Mouse (Mus musculus) embryonic facial prominence, embryonic 10.5 days (tissue): ENCODE measurements around the gene Smyd4. TPM values are rescaled to one million over a fixed set of nuclear protein-coding genes. Genes with fewer than 3 reads are reported as not detected.
"Not testable (repeated sequence)": the region's sequence is repeated elsewhere in the genome, so short reads cannot be mapped to it uniquely, and the experiment has no call there.

ENCODE experiments used
- DNase-seq: peaks from one replicate; pipeline ENCODE4 v3.0.0-alpha.2; 2017; ENCODE audit warnings: low spot score
- H3K27ac ChIP-seq: fragments of 300-500 bp; sonication (generic); replicated peaks from 2 replicates; pipeline ENCODE4 v1.5.1; 2016; ENCODE audit warnings: mild to moderate bottlenecking
- H3K27me3 ChIP-seq: fragments of 300-500 bp; sonication (generic); replicated peaks from 2 replicates; pipeline ENCODE4 v1.6.1; 2016; ENCODE audit warnings: low read depth, mild to moderate bottlenecking; ENCODE audit not compliant: poor library complexity, severe bottlenecking
- H3K36me3 ChIP-seq: fragments of 300-500 bp; sonication (generic); replicated peaks from 2 replicates; pipeline ENCODE4 v1.6.1; 2016; ENCODE audit warnings: mild to moderate bottlenecking, moderate library complexity
- H3K4me1 ChIP-seq: fragments of 300-500 bp; sonication (generic); 2 replicates; pipeline ENCODE4 v1.6.1; 2016
- H3K4me3 ChIP-seq: fragments of 300-500 bp; sonication (generic); 2 replicates; pipeline ENCODE4 v1.5.1; 2016; ENCODE audit warnings: mild to moderate bottlenecking, moderate library complexity
- H3K9me3 ChIP-seq: fragments of 300-500 bp; sonication (generic); 2 replicates; pipeline ENCODE4 v1.6.1; 2016; ENCODE audit warnings: mild to moderate bottlenecking
- WGBS: fragments of 180-500 bp; shearing (Covaris S2); methylation state at CpG from one replicate; pipeline ENCODE4 v1.1.7; 2016; 5-methylcytosine and 5-hydroxymethylcytosine counted together
- polyA plus RNA-seq: library from polyadenylated mRNA; unstranded; fragments of >200 nt; fragmentation: Nextera tagmentation; extraction: Ambion mirVana; gene quantifications from 2 replicates; pipeline ENCODE4 v1.2.1, GENCODE M21; 2016

The Smyd4 gene
- polyA plus RNA-seq, 1 experiment from 2014 or later = 18.2 TPM

DNA sequence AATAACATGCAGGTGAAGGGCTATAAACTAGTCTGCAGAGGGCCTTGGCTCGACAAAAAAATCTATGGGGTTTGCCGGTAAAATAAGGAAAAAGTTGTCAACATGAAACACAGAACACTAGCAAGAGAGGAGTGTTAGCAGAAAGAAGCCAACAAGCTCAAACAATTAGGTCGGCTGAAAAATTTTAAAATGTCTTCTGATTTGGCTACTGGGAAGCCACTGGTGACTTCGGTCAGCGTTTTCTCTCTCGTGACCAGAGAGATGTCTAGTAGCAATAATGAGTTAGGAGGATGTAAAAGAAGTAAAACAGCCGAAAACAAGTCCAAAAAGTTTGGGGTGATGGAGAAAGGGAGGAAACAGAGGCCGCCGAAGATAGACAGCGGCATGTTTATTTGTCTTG lies 637 bp upstream of the Smyd4 start:
- H3K27ac ChIP-seq = peak overlapping the region; percentile 89
- H3K36me3 ChIP-seq = peaks cover 21% of the 10 kb centered on the region
- 1% methylated on average over 10 of the region's 10 CpGs for WGBS
- DNase-seq = no peak
- no peaks in the 10 kb centered on the region for H3K9me3 ChIP-seq
- H3K27me3 ChIP-seq = no peaks in the 10 kb centered on the region
- peak overlapping the region; percentile 83 for H3K4me3 ChIP-seq
- H3K4me1 ChIP-seq = peaks cover 30% of the 10 kb centered on the region

DNA sequence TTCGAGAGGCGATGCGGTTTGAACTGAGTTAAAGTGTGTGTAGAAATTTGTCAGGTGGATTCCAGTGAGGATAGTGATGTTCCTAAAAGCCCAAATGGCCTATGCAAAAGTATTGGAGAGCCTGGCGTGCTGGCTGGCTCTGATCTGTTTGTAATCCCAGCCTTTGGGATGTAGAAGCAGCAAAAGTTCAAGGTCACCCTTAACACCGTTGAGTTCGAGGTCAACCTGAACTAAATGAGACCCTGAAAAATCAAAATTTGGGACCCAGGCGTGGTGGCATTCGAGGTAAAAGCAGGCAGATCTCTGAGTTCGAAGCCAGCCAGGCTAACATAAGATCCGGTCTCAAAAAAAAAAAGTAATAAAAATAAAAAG lies 643 bp downstream of the Smyd4 start:
- Histone ChIP-seq H3K27me3 (no peaks in the 10 kb centered on the region), H3K4me1 (peaks cover 30% of the 10 kb centered on the region), H3K27ac (peak overlapping the region; percentile 89), H3K9me3 (no peaks in the 10 kb centered on the region), H3K36me3 (peaks cover 19% of the 10 kb centered on the region), H3K4me3 (peak overlapping the region; percentile 83)
- 51% methylated on average over 10 of the region's 10 CpGs for WGBS
- DNase-seq = no peak

- Histone ChIP-seq H3K4me1 (peaks cover 22% of the 10 kb centered on the region), H3K27me3 (no peaks in the 10 kb centered on the region), H3K9me3 (no peaks in the 10 kb centered on the region), H3K4me3 (no peak overlapping the region), H3K36me3 (peaks cover 12% of the 10 kb centered on the region), H3K27ac (no peak overlapping the region)
- no peak for DNase-seq
Measured at GRCm38 (mm10) chr11:75351225-75351624, 3.0 kb downstream of the Smyd4 start.

GRCm38 (mm10) chr11:75355475-75355874 lies 7.2 kb downstream of the Smyd4 start:
- Histone ChIP-seq H3K9me3 (no peaks in the 10 kb centered on the region), H3K4me1 (no peaks in the 10 kb centered on the region), H3K27ac (no peak overlapping the region), H3K27me3 (no peaks in the 10 kb centered on the region), H3K36me3 (peaks cover 17% of the 10 kb centered on the region), H3K4me3 (no peak overlapping the region)
- DNase-seq = no peak
- WGBS = 96% methylated on average over 1 of the region's 1 CpGs

- H3K27ac ChIP-seq = no peak overlapping the region
- no peaks in the 10 kb centered on the region for H3K9me3 ChIP-seq
- 90% methylated on average over 1 of the region's 1 CpGs for WGBS
- H3K27me3 ChIP-seq = no peaks in the 10 kb centered on the region
- no peaks in the 10 kb centered on the region for H3K36me3 ChIP-seq
- H3K4me1 ChIP-seq = no peaks in the 10 kb centered on the region
- no peak for DNase-seq
- H3K4me3 ChIP-seq = no peak overlapping the region
Measured at GRCm38 (mm10) chr11:75377125-75377524, 28.9 kb downstream of the Smyd4 start.

GRCm38 (mm10) chr11:75378786-75379185 lies 30.6 kb downstream of the Smyd4 start:
- WGBS = 90% methylated on average over 2 of the region's 2 CpGs
- H3K9me3 ChIP-seq, H3K27ac ChIP-seq, DNase-seq, H3K27me3 ChIP-seq, H3K4me1 ChIP-seq, H3K4me3 ChIP-seq, H3K36me3 ChIP-seq: not testable (repeated sequence)

GRCm38 (mm10) chr11:75383529-75383928 lies 35.3 kb downstream of the Smyd4 start:
- H3K9me3 ChIP-seq, H3K27me3 ChIP-seq, DNase-seq, H3K4me1 ChIP-seq, H3K27ac ChIP-seq, H3K4me3 ChIP-seq: not testable (repeated sequence)
- H3K36me3 ChIP-seq = peaks cover 15% of the 10 kb centered on the region
- 65% methylated on average over 3 of the region's 3 CpGs for WGBS

DNA sequence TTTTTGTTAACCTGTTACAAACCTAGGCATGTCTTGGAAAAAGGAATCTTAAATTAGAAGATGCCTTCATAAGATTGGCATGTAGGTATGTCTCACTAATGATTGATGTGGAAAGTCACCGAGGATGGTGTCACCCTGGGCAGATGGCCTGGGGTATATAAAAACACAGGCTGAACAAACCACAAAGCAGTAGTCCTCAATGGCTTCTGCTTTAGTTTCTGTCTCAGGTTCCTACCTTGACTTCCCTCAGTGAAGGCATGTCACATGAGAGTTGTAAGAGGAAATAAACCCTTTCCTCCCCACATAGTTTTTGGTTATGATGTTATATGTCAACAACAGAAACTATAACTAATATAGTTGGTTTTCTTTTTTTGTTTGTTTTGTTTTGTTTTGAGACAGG lies 47.4 kb downstream of the Smyd4 start:
- no peaks in the 10 kb centered on the region for H3K4me1 ChIP-seq
- H3K9me3 ChIP-seq = no peaks in the 10 kb centered on the region
- no peak for DNase-seq
- no peaks in the 10 kb centered on the region for H3K27me3 ChIP-seq
- H3K27ac ChIP-seq = no peak overlapping the region
- H3K36me3 ChIP-seq = peaks cover 8% of the 10 kb centered on the region; the same call in 1 of the 2 replicates
- WGBS = 91% methylated on average over 1 of the region's 1 CpGs
- no peak overlapping the region for H3K4me3 ChIP-seq

DNA sequence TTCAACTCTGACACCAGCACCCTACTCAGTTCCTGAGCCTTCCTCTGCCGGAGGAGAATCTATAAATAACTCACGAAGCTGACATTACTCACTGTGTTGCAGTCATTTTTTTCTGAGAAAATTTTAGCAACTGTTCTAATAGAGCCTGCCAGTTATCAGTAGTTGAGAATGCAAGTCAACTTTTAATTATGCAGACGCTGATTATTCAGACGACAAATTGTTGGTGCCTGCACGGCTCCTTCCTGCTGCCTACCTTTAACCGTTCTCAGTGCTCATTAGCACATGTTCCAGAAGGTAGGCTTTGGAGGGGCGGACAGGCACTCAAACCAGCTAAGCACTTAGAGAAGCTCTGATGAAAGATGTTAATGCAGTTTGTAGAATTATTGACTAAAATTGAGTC lies 49.2 kb downstream of the Smyd4 start:
- no peak for DNase-seq
- 88% methylated on average over 7 of the region's 7 CpGs for WGBS
- H3K4me1 ChIP-seq = 0 out of 2 replicates have a peak, but pooled peaks cover 3% of the 10 kb centered on the region
- H3K27me3 ChIP-seq = no peaks in the 10 kb centered on the region
- peaks cover 8% of the 10 kb centered on the region; the same call in 1 of the 2 replicates for H3K36me3 ChIP-seq
- H3K27ac ChIP-seq = no peak overlapping the region
- no peak overlapping the region for H3K4me3 ChIP-seq
- no peaks in the 10 kb centered on the region for H3K9me3 ChIP-seq

DNA sequence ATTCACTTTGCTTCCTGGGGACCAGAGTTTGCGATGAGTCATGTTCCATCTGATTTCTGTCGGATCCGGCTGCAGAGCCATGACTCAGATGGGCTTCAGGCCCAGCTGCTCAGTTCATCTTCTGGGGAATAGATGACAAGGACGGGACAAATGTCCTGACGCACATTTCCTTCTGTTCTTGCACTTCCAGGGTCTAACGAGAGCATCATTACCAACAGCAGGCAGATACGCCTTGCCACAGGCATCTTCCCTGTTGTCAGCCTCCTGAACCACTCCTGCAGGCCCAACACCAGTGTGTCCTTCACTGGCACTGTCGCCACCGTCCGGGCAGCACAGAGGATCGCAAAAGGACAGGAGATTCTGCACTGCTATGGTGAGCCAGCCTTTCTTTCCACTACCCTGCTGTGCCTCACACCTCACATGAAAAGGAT lies 51.2 kb downstream of the Smyd4 start:
- H3K27ac ChIP-seq = no peak overlapping the region
- H3K4me3 ChIP-seq = no peak overlapping the region
- no peaks in the 10 kb centered on the region for H3K27me3 ChIP-seq
- no peaks in the 10 kb centered on the region for H3K9me3 ChIP-seq
- H3K4me1 ChIP-seq = 0 out of 2 replicates have a peak, but pooled peaks cover 3% of the 10 kb centered on the region
- H3K36me3 ChIP-seq = peaks cover 8% of the 10 kb centered on the region; the same call in 1 of the 2 replicates
- WGBS = 90% methylated on average over 11 of the region's 11 CpGs
- no peak for DNase-seq

DNA sequence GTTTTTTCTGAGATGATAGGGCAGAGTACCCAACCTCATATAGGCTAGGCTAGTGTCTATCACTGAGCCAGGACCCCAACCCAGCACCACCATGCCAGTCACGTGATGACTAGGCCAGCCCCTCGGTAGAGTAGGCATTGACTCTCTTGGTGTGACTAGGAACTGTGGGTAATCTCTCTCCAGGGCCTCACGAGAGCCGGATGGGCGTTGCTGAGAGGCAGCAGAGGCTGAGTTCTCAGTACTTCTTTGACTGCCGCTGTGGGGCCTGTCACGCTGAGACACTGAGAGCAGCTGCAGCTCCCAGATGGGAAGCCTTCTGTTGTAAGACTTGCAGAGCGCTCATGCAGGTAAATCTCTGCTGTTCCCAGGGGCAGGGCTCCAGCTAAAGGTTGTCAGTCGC lies 51.9 kb downstream of the Smyd4 start:
- H3K4me3 ChIP-seq = no peak overlapping the region
- H3K27me3 ChIP-seq = no peaks in the 10 kb centered on the region
- no peak for DNase-seq
- 67% methylated on average over 9 of the region's 9 CpGs for WGBS
- H3K9me3 ChIP-seq = no peaks in the 10 kb centered on the region
- H3K27ac ChIP-seq = no peak overlapping the region
- peaks cover 8% of the 10 kb centered on the region; the same call in 1 of the 2 replicates for H3K36me3 ChIP-seq
- 0 out of 2 replicates have a peak, but pooled peaks cover 3% of the 10 kb centered on the region for H3K4me1 ChIP-seq

- 0 out of 2 replicates have a peak, but pooled peaks cover 3% of the 10 kb centered on the region for H3K4me1 ChIP-seq
- 71% methylated on average over 5 of the region's 5 CpGs for WGBS
- H3K27me3 ChIP-seq = no peaks in the 10 kb centered on the region
- no peak overlapping the region for H3K4me3 ChIP-seq
- peak; percentile 45 for DNase-seq
- no peak overlapping the region for H3K27ac ChIP-seq
- H3K36me3 ChIP-seq = peaks cover 19% of the 10 kb centered on the region
- no peaks in the 10 kb centered on the region for H3K9me3 ChIP-seq
Measured at GRCm38 (mm10) chr11:75402271-75402690, 54.0 kb downstream of the Smyd4 start.

- Histone ChIP-seq H3K4me1 (0 out of 2 replicates have a peak, but pooled peaks cover 3% of the 10 kb centered on the region), H3K27ac (no peak overlapping the region), H3K4me3 (no peak overlapping the region), H3K27me3 (no peaks in the 10 kb centered on the region), H3K36me3 (peaks cover 22% of the 10 kb centered on the region), H3K9me3 (no peaks in the 10 kb centered on the region)
- WGBS = 75% methylated on average over 6 of the region's 6 CpGs
- DNase-seq = no peak
Measured at GRCm38 (mm10) chr11:75403301-75404052, 55.2 kb downstream of the Smyd4 start.
